Mouse (Mus musculus) ES-E14 (cell line): ENCODE data around the gene Dock2.

ENCODE experiments used
- CHD2 ChIP-seq: IDR thresholded peaks from 2 replicates; pipeline ENCODE4 v1.6.1; 2014; ENCODE audit warnings: mild to moderate bottlenecking, low read depth, low read length, inconsistent platforms
- MAFK ChIP-seq: IDR thresholded peaks from 2 replicates; pipeline ENCODE4 v1.6.1; 2014; ENCODE audit warnings: mild to moderate bottlenecking, low read depth, low read length, inconsistent platforms; ENCODE audit not compliant: insufficient read depth

- TF ChIP-seq MAFK (no peak), CHD2 (no peak)
Observed at GRCm38 (mm10) chr11:34449944-34450343, 333.7 kb downstream of the Dock2 start.
